ENCODE assay signal across 19 mouse cellular contexts in genomic region chr7:139850677-139851076, GRCm38 (mm10). TPM values are rescaled to one million over a fixed set of nuclear protein-coding genes. Genes with fewer than 3 reads are reported as not detected.
A peak's percentile ranks its signal among the peaks of the same experiment; 100 is the strongest.
DNase-seq lines count a peak whose midpoint lies in the region; ATAC-seq and TF ChIP-seq lines count a peak whose summit lies in the region.
"Had no signal": no experiment of that assay in that cellular context is flagged by ENCODE, and none has a peak within 500 bp of the region (broad histone marks: within the 10 kb centered on the region; RNA-seq: fewer than 3 reads in every experiment).

No protein-coding gene starts in this region.

- H3K4me3 ChIP-seq in neural tube, embryonic 11.5 days (ENCODE audit: low read depth, low read length) = no peak overlapping the region
- H3K4me3 ChIP-seq in hindbrain, embryonic 12.5 days = no peak overlapping the region
- H3K4me3 ChIP-seq in midbrain, embryonic 14.5 days (replicated peaks; ENCODE audit: low read depth, low read length) = no peak overlapping the region
- no peak overlapping the region for H3K4me3 ChIP-seq in stomach, postnatal 0 days (ENCODE audit: low read depth, low read length)
- H3K4me3 ChIP-seq in kidney, embryonic 15.5 days (replicated peaks) = no peak overlapping the region
- H3K4me3 ChIP-seq: embryonic facial prominence, embryonic 12.5 days; heart, embryonic 15.5 days; limb, embryonic 15.5 days had no signal

- TF ChIP-seq EP300 in stomach, postnatal 0 days (optimal IDR thresholded peaks at IDR 0.05) = no peak

- WGBS in neural tube, embryonic 11.5 days = 64% methylated on average over 5 of the region's 5 CpGs
- WGBS in hindbrain, embryonic 12.5 days = 48% methylated on average over 5 of the region's 5 CpGs
- WGBS in midbrain, embryonic 14.5 days = 59% methylated on average over 5 of the region's 5 CpGs
- WGBS in stomach, postnatal 0 days = 69% methylated on average over 5 of the region's 5 CpGs
- 78% methylated on average over 5 of the region's 5 CpGs for WGBS in kidney, embryonic 15.5 days

- no peaks in the 10 kb centered on the region for H3K9me3 ChIP-seq in neural tube, embryonic 11.5 days (ENCODE audit: control insufficient read depth, low read length)
- H3K9me3 ChIP-seq in hindbrain, embryonic 12.5 days (replicated peaks) = no peaks in the 10 kb centered on the region
- no peaks in the 10 kb centered on the region for H3K9me3 ChIP-seq in midbrain, embryonic 14.5 days (ENCODE audit: control insufficient read depth, low read length)
- no peaks in the 10 kb centered on the region for H3K9me3 ChIP-seq in stomach, postnatal 0 days (ENCODE audit: control insufficient read depth, low read length)
- H3K9me3 ChIP-seq in kidney, embryonic 15.5 days (replicated peaks) = no peaks in the 10 kb centered on the region
- H3K9me3 ChIP-seq: embryonic facial prominence, embryonic 12.5 days; heart, embryonic 15.5 days; limb, embryonic 15.5 days had no signal

- H3K4me2 ChIP-seq in neural tube, embryonic 11.5 days (ENCODE audit: low read depth) = no peak overlapping the region
- no peak overlapping the region for H3K4me2 ChIP-seq in hindbrain, embryonic 12.5 days (replicated peaks)
- peak overlapping the region; percentile 21 for H3K4me2 ChIP-seq in midbrain, embryonic 14.5 days (ENCODE audit: low read length)
- no peak overlapping the region for H3K4me2 ChIP-seq in stomach, postnatal 0 days (replicated peaks; ENCODE audit: low read depth)
- no peak overlapping the region for H3K4me2 ChIP-seq in kidney, embryonic 15.5 days
- H3K4me2 ChIP-seq: embryonic facial prominence, embryonic 12.5 days; heart, embryonic 15.5 days; limb, embryonic 15.5 days had no signal

- H3K27ac ChIP-seq in neural tube, embryonic 11.5 days (ENCODE audit: low read depth, low read length) = no peak overlapping the region; the same call in 1 of the 2 replicates
- H3K27ac ChIP-seq in hindbrain, embryonic 12.5 days = peak overlapping the region; percentile 72
- H3K27ac ChIP-seq in midbrain, embryonic 14.5 days (replicated peaks; ENCODE audit: low read depth, low read length) = peak overlapping the region; percentile 87
- no peak overlapping the region for H3K27ac ChIP-seq in stomach, postnatal 0 days (replicated peaks)
- H3K27ac ChIP-seq in kidney, embryonic 15.5 days = no peak overlapping the region
- H3K27ac ChIP-seq: embryonic facial prominence, embryonic 12.5 days; heart, embryonic 15.5 days; limb, embryonic 15.5 days had no signal

- no peak for TF ChIP-seq CTCF in stomach, postnatal 0 days (IDR thresholded peaks at IDR 0.05; ENCODE audit: low read depth)

- peaks cover 11% of the 10 kb centered on the region for H3K4me1 ChIP-seq in neural tube, embryonic 11.5 days (ENCODE audit: control insufficient read depth, insufficient read depth, low read length)
- H3K4me1 ChIP-seq in hindbrain, embryonic 12.5 days = peaks cover 29% of the 10 kb centered on the region
- H3K4me1 ChIP-seq in midbrain, embryonic 14.5 days (ENCODE audit: control insufficient read depth, insufficient read depth, low read length) = peaks cover 23% of the 10 kb centered on the region
- H3K4me1 ChIP-seq in stomach, postnatal 0 days (replicated peaks; ENCODE audit: control insufficient read depth, insufficient read depth) = no peaks in the 10 kb centered on the region
- H3K4me1 ChIP-seq in kidney, embryonic 15.5 days = no peaks in the 10 kb centered on the region
- H3K4me1 ChIP-seq: heart, embryonic 15.5 days; limb, embryonic 15.5 days had no signal

- 0 out of 2 replicates have a peak, but pooled peaks have one; percentile 20 for ATAC-seq in neural tube, embryonic 11.5 days (ENCODE audit: insufficient read depth, low FRiP score, low TSS enrichment)
- no peak; the same call in 1 of the 2 replicates for ATAC-seq in hindbrain, embryonic 12.5 days (ENCODE audit: low FRiP score)
- ATAC-seq in midbrain, embryonic 14.5 days (ENCODE audit: low FRiP score, low TSS enrichment) = peak; percentile 11; the same call in 1 of the 2 replicates
- ATAC-seq in stomach, postnatal 0 days (ENCODE audit: low FRiP score, low TSS enrichment) = 0 out of 2 replicates have a peak, but pooled peaks have one; percentile 32
- no peak for ATAC-seq in kidney, embryonic 15.5 days (replicated peaks; ENCODE audit: low FRiP score)
- ATAC-seq: activated CD4-positive, CD25-positive, alpha-beta regulatory T cell, adult 4 months; Patski had no signal

- DNase-seq in neural tube, embryonic 11.5 days (ENCODE audit: low spot score) = no peak
- no peak for DNase-seq in neural tube, embryonic 10.5 days (ENCODE audit: extremely low spot score, low spot score)
- peak; percentile 21 for DNase-seq in midbrain, embryonic 14.5 days
- no peak for DNase-seq in stomach, postnatal 0 days (ENCODE audit: low spot score)
- no peak for DNase-seq in B cell, adult 2 months
- no peak for DNase-seq in urinary bladder, postnatal 4 days (ENCODE audit: low spot score in 2 of 2)
- DNase-seq: cerebellum, adult 2 months; heart, adult 18-20 months; kidney, adult 8-10 months; lung, postnatal 14 days; thymus, postnatal 25 days had no signal

- no peak overlapping the region for H3K9ac ChIP-seq in neural tube, embryonic 11.5 days (ENCODE audit: low read length)
- no peak overlapping the region for H3K9ac ChIP-seq in hindbrain, embryonic 12.5 days
- peak overlapping the region; percentile 36; the same call in 1 of the 2 replicates for H3K9ac ChIP-seq in midbrain, embryonic 14.5 days (replicated peaks; ENCODE audit: low read length)
- H3K9ac ChIP-seq in stomach, postnatal 0 days (ENCODE audit: low read length) = no peak overlapping the region
- no peak overlapping the region for H3K9ac ChIP-seq in kidney, embryonic 15.5 days
- H3K9ac ChIP-seq: embryonic facial prominence, embryonic 12.5 days; heart, embryonic 15.5 days; limb, embryonic 15.5 days had no signal

- no peaks in the 10 kb centered on the region for H3K36me3 ChIP-seq in neural tube, embryonic 11.5 days (ENCODE audit: control insufficient read depth, insufficient read depth, low read length)
- H3K36me3 ChIP-seq in hindbrain, embryonic 12.5 days = peaks cover 7% of the 10 kb centered on the region; the same call in 1 of the 2 replicates
- H3K36me3 ChIP-seq in midbrain, embryonic 14.5 days (ENCODE audit: control insufficient read depth, insufficient read depth, low read length) = peaks cover 14% of the 10 kb centered on the region; the same call in 1 of the 2 replicates
- H3K36me3 ChIP-seq in stomach, postnatal 0 days (ENCODE audit: control insufficient read depth, insufficient read depth, low read length) = no peaks in the 10 kb centered on the region
- H3K36me3 ChIP-seq in kidney, embryonic 15.5 days = no peaks in the 10 kb centered on the region
- H3K36me3 ChIP-seq: embryonic facial prominence, embryonic 12.5 days; heart, embryonic 15.5 days; limb, embryonic 15.5 days had no signal

- no peaks in the 10 kb centered on the region for H3K27me3 ChIP-seq in neural tube, embryonic 11.5 days (ENCODE audit: control insufficient read depth, insufficient read depth, low read length)
- no peaks in the 10 kb centered on the region for H3K27me3 ChIP-seq in hindbrain, embryonic 12.5 days
- H3K27me3 ChIP-seq in midbrain, embryonic 14.5 days (ENCODE audit: control insufficient read depth, insufficient read depth, low read length) = no peaks in the 10 kb centered on the region
- H3K27me3 ChIP-seq in stomach, postnatal 0 days (ENCODE audit: control insufficient read depth, insufficient read depth, low read length) = no peaks in the 10 kb centered on the region
- no peaks in the 10 kb centered on the region for H3K27me3 ChIP-seq in kidney, embryonic 15.5 days
- H3K27me3 ChIP-seq: embryonic facial prominence, embryonic 12.5 days; heart, embryonic 15.5 days; limb, embryonic 15.5 days; Patski had no signal

RNA-seq across cellular contexts. Expression of gene Adgra1, which starts 16.7 kb away (rescaled TPM):
- 9.7 and 9.9 TPM in 2 replicates for polyA plus RNA-seq in neural tube, embryonic 11.5 days (2014; fragmentation: Nextera tagmentation; extraction: Ambion mirVana)
- polyA plus RNA-seq in hindbrain, embryonic 12.5 days (2016; fragmentation: Nextera tagmentation; extraction: Ambion mirVana) = 18.7 and 21.4 TPM in 2 replicates
- 16.5 and 24.2 TPM in 2 replicates for polyA plus RNA-seq in midbrain, embryonic 14.5 days (2014; fragmentation: Nextera tagmentation; extraction: Ambion mirVana)
- 0.55 and 1.1 TPM in 2 replicates for polyA plus RNA-seq in stomach, postnatal 0 days (2015; fragmentation: Nextera tagmentation; extraction: Ambion mirVana)
- 0.67 and 2.5 TPM in 2 replicates for polyA plus RNA-seq in kidney, embryonic 15.5 days (2015; fragmentation: Nextera tagmentation; extraction: Ambion mirVana)
- polyA plus RNA-seq: activated CD4-positive, CD25-positive, alpha-beta regulatory T cell, adult 4 months; heart, embryonic 15.5 days had no signal

RNA-seq across cellular contexts. Expression of gene Kndc1, which starts 43.8 kb away (rescaled TPM):
- polyA plus RNA-seq in neural tube, embryonic 11.5 days (2014; fragmentation: Nextera tagmentation; extraction: Ambion mirVana) = 1.2 TPM in 2 replicates
- polyA plus RNA-seq in hindbrain, embryonic 12.5 days (2016; fragmentation: Nextera tagmentation; extraction: Ambion mirVana) = 3.5 and 3.8 TPM in 2 replicates
- polyA plus RNA-seq in midbrain, embryonic 14.5 days (2014; fragmentation: Nextera tagmentation; extraction: Ambion mirVana) = 20.6 and 22.9 TPM in 2 replicates
- 0.05 and 0.18 TPM in 2 replicates for polyA plus RNA-seq in stomach, postnatal 0 days (2015; fragmentation: Nextera tagmentation; extraction: Ambion mirVana)
- 0.19 and 0.26 TPM in 2 replicates for polyA plus RNA-seq in kidney, embryonic 15.5 days (2015; fragmentation: Nextera tagmentation; extraction: Ambion mirVana)
- polyA plus RNA-seq: liver, embryonic 16.5 days had no signal

Comparison
In these comparisons a context has a peak if more than half of its experiments do, and no peak if none do; other contexts are left out.
1. ATAC-seq: peak in neural tube, embryonic 11.5 days (single experiment), midbrain, embryonic 14.5 days (single experiment) and stomach, postnatal 0 days (single experiment); none in hindbrain, embryonic 12.5 days (single experiment) and kidney, embryonic 15.5 days (single experiment).
2. H3K27ac ChIP-seq: peak in hindbrain, embryonic 12.5 days (single experiment) and midbrain, embryonic 14.5 days (single experiment); none in neural tube, embryonic 11.5 days (single experiment), stomach, postnatal 0 days (single experiment) and kidney, embryonic 15.5 days (single experiment).